ENCODE assay signal across 21 mouse cellular contexts in the genomic region with DNA sequence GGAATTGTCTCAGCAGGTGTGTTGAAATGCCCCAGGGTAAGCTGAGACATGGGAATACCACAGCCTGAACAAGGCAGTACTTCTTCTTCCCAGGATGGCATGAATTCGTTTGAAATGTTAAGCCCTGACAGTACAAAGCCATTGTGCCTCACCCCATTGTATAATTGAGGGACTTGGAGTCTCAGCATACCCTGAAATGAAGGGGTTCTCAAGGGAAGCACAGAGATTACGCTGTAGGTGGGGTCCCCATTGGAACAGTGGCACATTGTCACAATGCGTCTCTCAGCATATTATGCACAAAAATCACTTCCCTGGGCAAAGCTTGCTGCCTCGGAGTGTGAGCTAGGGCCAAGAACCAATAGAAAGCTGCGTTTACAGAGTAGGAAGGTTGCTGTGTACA.
"Had no signal": no experiment of that assay in that cellular context is flagged by ENCODE, and none has a peak within 500 bp of the region (broad histone marks: within the 10 kb centered on the region; RNA-seq: fewer than 3 reads in every experiment).

No protein-coding gene starts in this region.

- H3K36me3 ChIP-seq: limb, embryonic 15.5 days; neural tube, embryonic 12.5 days; neural tube, embryonic 15.5 days had no signal

- H3K9me3 ChIP-seq: limb, embryonic 12.5 days; limb, embryonic 15.5 days; neural tube, embryonic 12.5 days; neural tube, embryonic 15.5 days had no signal

- H3K4me2 ChIP-seq: limb, embryonic 12.5 days; limb, embryonic 15.5 days; liver, embryonic 11.5 days; lung, embryonic 14.5 days; neural tube, embryonic 12.5 days; neural tube, embryonic 15.5 days had no signal

- H3K27me3 ChIP-seq: limb, embryonic 12.5 days; limb, embryonic 15.5 days; neural tube, embryonic 12.5 days; neural tube, embryonic 15.5 days had no signal

- DNase-seq: kidney, adult 9 months; kidney, postnatal 14 days; kidney, postnatal 4 days; left cerebral cortex, postnatal 4 days; liver, postnatal 0 days; lung, embryonic 14.5 days; right cerebral cortex, adult 18-20 months; right cerebral cortex, postnatal 14 days; right cerebral cortex, postnatal 4 days; thymus, adult 2 months; thymus, postnatal 14 days; thymus, postnatal 4 days had no signal

- H3K27ac ChIP-seq: limb, embryonic 12.5 days; limb, embryonic 15.5 days; liver, embryonic 14.5 days; macrophage; neural tube, embryonic 12.5 days; neural tube, embryonic 15.5 days; stomach, postnatal 0 days had no signal

- ATAC-seq: liver, postnatal 0 days; lung, postnatal 0 days had no signal

- H3K4me3 ChIP-seq: limb, embryonic 12.5 days; limb, embryonic 15.5 days; neural tube, embryonic 12.5 days; neural tube, embryonic 15.5 days had no signal

- H3K9ac ChIP-seq: limb, embryonic 12.5 days; limb, embryonic 15.5 days; liver, embryonic 14.5 days; liver, postnatal 0 days; lung, embryonic 14.5 days; neural tube, embryonic 12.5 days; neural tube, embryonic 15.5 days had no signal

- H3K4me1 ChIP-seq: neural tube, embryonic 12.5 days; neural tube, embryonic 15.5 days had no signal
